Mouse (Mus musculus): ENCODE measurements around the gene Abhd6.

Abhd6 gene

GRCm38 (mm10) chr14:8034561-8034960 is 31.9 kb downstream of the Abhd6 start:
- DNase-seq: no peak

GRCm38 (mm10) chr14:8035951-8036350 is 33.2 kb downstream of the Abhd6 start:
- no peak for DNase-seq

- no peak for DNase-seq
Measured at GRCm38 (mm10) chr14:8036406-8036805, 33.7 kb downstream of the Abhd6 start.

- no peak for DNase-seq
Measured at GRCm38 (mm10) chr14:8038150-8038549, 35.4 kb downstream of the Abhd6 start.

- no peak for DNase-seq
Measured at GRCm38 (mm10) chr14:8038791-8039448, 36.2 kb downstream of the Abhd6 start.

DNA sequence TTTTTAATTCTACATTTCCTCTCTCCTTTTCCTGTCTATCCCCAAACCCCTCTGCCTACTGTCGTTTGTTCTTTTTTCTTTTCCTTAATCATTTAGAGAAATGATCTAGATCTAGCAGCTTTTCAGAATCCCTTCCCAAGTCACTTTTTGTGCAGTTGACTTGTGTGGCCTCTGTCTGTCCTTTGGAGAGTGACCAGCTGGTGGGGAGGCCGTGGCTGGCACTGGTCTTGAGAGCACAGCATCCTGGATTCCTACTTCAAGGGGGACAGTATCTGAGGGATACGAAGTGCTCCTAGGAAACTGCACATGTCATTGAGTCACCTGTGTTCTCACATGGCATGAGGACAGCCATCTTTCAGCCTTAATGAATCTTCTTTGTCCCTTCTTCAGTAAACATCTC is 37.5 kb downstream of the Abhd6 start:
- DNase-seq: no peak

GRCm38 (mm10) chr14:8040911-8041678 is 38.4 kb downstream of the Abhd6 start:
- DNase-seq: no peak

- DNase-seq: no peak
Measured at GRCm38 (mm10) chr14:8042120-8042519, 39.4 kb downstream of the Abhd6 start.

GRCm38 (mm10) chr14:8042577-8042976 is 39.9 kb downstream of the Abhd6 start:
- no peak for DNase-seq

DNA sequence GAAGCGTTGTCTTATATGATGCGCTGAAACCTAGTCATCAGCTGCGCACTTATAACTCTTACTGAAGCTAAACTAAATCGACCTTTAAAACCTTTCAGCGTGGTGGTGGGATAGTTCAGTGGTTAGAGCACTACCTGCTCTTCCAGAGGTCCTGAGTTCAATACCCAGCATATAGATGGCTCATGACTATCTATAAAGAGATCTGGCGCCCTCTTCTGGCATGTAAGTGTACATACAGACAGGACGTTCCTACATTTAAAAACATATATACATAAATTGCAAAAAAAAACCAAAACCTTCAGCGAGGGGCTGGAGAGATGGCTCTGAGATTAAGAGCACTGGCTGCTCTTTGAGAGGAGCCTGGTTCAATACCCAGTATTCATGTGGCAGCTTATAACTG is 41.6 kb downstream of the Abhd6 start:
- DNase-seq: peak; percentile 55 to 60

GRCm38 (mm10) chr14:8044786-8045185 is 42.1 kb downstream of the Abhd6 start:
- DNase-seq: no peak

- no peak for DNase-seq
Measured at GRCm38 (mm10) chr14:8045187-8045846, 42.6 kb downstream of the Abhd6 start.

DNA sequence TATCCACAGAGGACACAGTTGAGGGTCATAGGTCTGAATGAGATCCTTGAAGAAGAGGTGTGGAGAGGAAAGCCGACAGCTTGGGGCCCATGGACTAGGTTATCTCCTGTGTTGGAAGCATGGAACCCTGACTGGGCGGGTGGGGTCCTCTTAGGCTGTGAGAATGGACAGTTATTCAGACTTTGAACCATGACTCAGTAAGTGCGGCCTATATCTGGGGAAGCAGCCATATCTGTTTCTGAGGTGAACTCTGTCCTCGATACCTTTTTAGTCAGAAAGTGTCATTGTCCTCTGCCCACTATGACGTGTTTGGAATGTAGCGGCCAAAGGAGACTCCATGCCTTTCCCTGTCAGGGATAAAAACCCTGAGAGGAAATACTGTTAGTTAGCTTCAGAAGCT is 44.1 kb downstream of the Abhd6 start:
- no peak for DNase-seq

DNA sequence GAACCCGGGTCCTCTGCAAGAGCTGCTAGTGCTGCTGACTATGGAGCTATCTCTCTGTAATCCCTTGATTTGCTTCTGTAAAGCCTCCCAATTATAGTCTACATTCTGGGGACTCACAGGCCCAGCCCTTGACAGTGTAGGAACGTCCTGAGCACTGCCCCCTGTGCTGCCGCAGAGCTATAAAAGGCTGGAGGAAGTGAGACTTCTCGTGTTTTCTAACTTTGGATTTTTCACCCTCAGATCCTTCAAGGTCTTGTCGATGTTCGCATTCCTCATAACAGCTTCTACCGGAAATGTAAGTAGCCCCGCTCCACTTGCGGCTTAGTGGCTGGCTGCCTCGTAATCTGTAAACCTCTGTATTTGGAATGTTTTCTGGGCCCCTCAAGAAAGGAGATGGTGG is 46.6 kb downstream of the Abhd6 start:
- no peak for DNase-seq

DNA sequence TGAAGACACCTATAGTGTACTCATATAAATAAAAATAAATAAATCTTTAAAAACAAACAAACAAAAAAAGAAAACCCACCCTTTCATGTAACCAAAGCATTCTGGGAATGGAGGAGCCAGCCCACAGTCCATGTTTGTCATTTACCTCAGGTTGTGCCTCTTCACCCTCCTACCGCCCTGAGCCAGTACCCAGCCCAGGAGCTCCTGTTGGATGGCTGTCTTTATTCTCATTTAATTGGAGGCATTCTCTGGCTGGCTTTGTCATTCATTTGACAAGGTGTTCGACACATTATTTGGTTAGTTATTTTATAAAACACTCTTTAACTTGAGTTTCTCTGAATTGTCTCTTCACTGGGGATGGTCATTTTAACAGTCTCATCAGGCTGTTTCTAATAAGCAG is 49.2 kb downstream of the Abhd6 start:
- no peak for DNase-seq

- no peak for DNase-seq
Measured at GRCm38 (mm10) chr14:8052661-8053060, 50.0 kb downstream of the Abhd6 start.

GRCm38 (mm10) chr14:8054310-8055102 is 51.8 kb downstream of the Abhd6 start:
- no peak for DNase-seq

- no peak for DNase-seq
Measured at GRCm38 (mm10) chr14:8056076-8056475, 53.4 kb downstream of the Abhd6 start.

DNA sequence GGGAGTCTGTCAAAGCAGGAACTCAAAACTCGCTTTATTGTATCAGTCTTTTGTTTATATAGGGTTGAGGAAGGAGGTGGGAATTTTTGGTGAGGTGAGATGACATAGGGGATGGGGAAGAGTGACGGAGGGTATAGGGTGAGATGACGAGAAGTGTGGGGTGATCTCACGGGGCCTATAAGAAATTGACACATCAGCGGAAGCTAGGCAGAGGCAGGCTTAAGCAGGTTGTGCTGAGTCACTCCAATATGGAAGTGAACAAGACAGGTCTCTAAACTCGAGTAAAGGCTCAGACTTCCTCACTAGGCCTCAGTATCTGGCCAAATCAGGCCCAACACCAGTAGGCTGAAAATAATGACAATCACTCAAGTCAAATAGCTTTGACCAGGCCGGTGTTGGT is 57.2 kb downstream of the Abhd6 start:
- no peak for DNase-seq

- no peak for DNase-seq
Measured at GRCm38 (mm10) chr14:8062076-8062475, 59.4 kb downstream of the Abhd6 start.

DNA sequence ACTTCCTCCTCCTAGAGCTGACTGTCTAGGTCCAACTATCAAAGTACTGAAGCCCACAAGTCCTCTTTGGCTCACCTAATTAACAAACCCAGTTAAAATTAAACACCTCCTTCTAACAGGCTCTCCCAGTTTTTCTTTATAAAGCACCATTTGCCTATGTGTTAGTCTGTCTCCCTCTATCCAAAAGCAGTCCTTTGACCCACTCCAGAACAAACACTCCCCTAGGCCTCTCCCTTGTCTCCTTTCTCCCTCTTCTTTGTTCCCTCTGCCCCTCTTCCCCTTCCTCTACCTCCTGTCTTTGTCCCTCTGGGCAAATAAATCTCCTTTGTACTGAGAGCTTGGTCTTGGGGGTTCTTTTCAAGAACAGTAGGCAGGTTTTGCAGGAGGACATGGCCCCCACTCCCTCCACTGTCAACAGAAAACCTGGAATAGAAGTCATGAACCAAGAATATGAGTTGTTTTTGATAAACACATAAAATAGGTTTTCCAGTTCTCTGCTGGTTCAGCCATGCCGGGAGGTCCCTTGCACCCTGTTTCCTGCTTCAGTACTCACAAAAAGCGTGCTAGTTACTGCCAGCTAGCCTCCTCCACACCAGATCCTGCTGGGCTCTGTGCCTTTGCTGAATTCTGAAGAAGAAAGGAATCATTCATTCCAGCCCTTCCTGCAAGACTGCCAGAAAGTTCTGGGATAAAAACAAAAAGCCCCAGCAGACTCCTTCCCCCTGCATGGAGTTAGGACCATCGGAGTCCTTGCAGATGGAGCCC is 60.0 kb downstream of the Abhd6 start:
- DNase-seq: no peak
